Mouse (Mus musculus) forebrain, embryonic 11.5 days (tissue): ENCODE results near the gene Klra4. TPM values are rescaled to one million over a fixed set of nuclear protein-coding genes. Genes with fewer than 3 reads are reported as not detected.
"Not testable (repeated sequence)": the region's sequence is repeated elsewhere in the genome, so short reads cannot be mapped to it uniquely, and the experiment has no call there.

Source experiments
- ATAC-seq: fragments of 200-750 bp; cut with Nextera tagmentation; replicated peaks from 2 replicates; pipeline ENCODE4 v1.8.0; 2017; ENCODE audit warnings: moderate TSS enrichment; ENCODE audit not compliant: low FRiP score
- DNase-seq: peaks from one replicate; pipeline ENCODE4 v3.0.0-alpha.2; 2017; ENCODE audit warnings: low spot score
- H3K27ac ChIP-seq: fragments of 300-500 bp; sonication (generic); 2 replicates; pipeline ENCODE4 v1.5.1; 2014; ENCODE audit warnings: low read depth, low read length
- H3K27me3 ChIP-seq: fragments of 300-500 bp; sonication (generic); 2 replicates; pipeline ENCODE4 v1.6.1; 2014; ENCODE audit warnings: mild to moderate bottlenecking, low read length, mixed read lengths; ENCODE audit not compliant: control insufficient read depth, insufficient read depth
- H3K36me3 ChIP-seq: fragments of 300-500 bp; sonication (generic); 2 replicates; pipeline ENCODE4 v1.6.1; 2014; ENCODE audit warnings: mild to moderate bottlenecking, low read length, moderate library complexity, mixed read lengths; ENCODE audit not compliant: control insufficient read depth, insufficient read depth
- H3K4me1 ChIP-seq: fragments of 300-500 bp; sonication (generic); replicated peaks from 2 replicates; pipeline ENCODE4 v1.6.1; 2014; ENCODE audit warnings: low read length, mixed read lengths; ENCODE audit not compliant: control insufficient read depth, insufficient read depth
- H3K4me2 ChIP-seq: fragments of 300-500 bp; sonication (generic); 2 replicates; pipeline ENCODE4 v1.6.1; 2014; ENCODE audit warnings: low read depth, mild to moderate bottlenecking, low read length, moderate library complexity, mixed read lengths; ENCODE audit not compliant: severe bottlenecking
- H3K4me3 ChIP-seq: fragments of 300-500 bp; sonication (generic); 2 replicates; pipeline ENCODE4 v1.5.1; 2014; ENCODE audit warnings: low read depth, low read length
- H3K9ac ChIP-seq: fragments of 300-500 bp; sonication (generic); 2 replicates; pipeline ENCODE4 v1.6.1; 2014; ENCODE audit warnings: low read length
- H3K9me3 ChIP-seq: fragments of 300-500 bp; sonication (generic); 2 replicates; pipeline ENCODE4 v1.6.1; 2016; ENCODE audit warnings: low read length, mixed read lengths; ENCODE audit not compliant: control insufficient read depth
- WGBS: fragments of 180-500 bp; shearing (Covaris S2); extraction: QIAGEN DNeasy Blood & Tissue Kit; methylation state at CpG from one replicate; pipeline ENCODE4 v1.1.7; 2014; 5-methylcytosine and 5-hydroxymethylcytosine counted together
- polyA plus RNA-seq: library from polyadenylated mRNA; unstranded; fragments of >200 nt; fragmentation: Nextera tagmentation; extraction: Ambion mirVana; gene quantifications from 2 replicates; pipeline ENCODE4 v1.2.1, GENCODE M21; 2014

The Klra4 gene
- polyA plus RNA-seq, result not detected in 2 replicates

- H3K36me3 ChIP-seq, H3K4me2 ChIP-seq, H3K27me3 ChIP-seq, H3K9ac ChIP-seq, H3K4me3 ChIP-seq, H3K27ac ChIP-seq, H3K4me1 ChIP-seq, DNase-seq, ATAC-seq, H3K9me3 ChIP-seq: not testable (repeated sequence)
- 69% methylated on average over 1 of the region's 1 CpGs for WGBS
Measured at GRCm38 (mm10) chr6:130067171-130067570, at the start of gene Klra4. TSS of gene Klra4 (minus strand) at chr6:130067271.

- H3K27me3 ChIP-seq, result no peaks in the 10 kb centered on the region
- no peaks in the 10 kb centered on the region for H3K9me3 ChIP-seq
- no peak overlapping the region for H3K27ac ChIP-seq
- no peak overlapping the region for H3K4me2 ChIP-seq
- WGBS, result 92% methylated on average over 1 of the region's 1 CpGs
- no peak overlapping the region for H3K9ac ChIP-seq
- ATAC-seq (no peak), DNase-seq (no peak)
- no peak overlapping the region for H3K4me3 ChIP-seq
- no peaks in the 10 kb centered on the region for H3K4me1 ChIP-seq
- H3K36me3 ChIP-seq, result no peaks in the 10 kb centered on the region
Measured at GRCm38 (mm10) chr6:130110485-130110884, 43.4 kb upstream of the Klra4 start.

- not testable (repeated sequence) for H3K4me3 ChIP-seq, H3K9me3 ChIP-seq, H3K4me1 ChIP-seq, H3K27ac ChIP-seq, ATAC-seq, H3K27me3 ChIP-seq, DNase-seq, H3K36me3 ChIP-seq, H3K9ac ChIP-seq, H3K4me2 ChIP-seq
- 92% methylated on average over 3 of the region's 3 CpGs for WGBS
Measured at GRCm38 (mm10) chr6:130102743-130103142, 35.7 kb upstream of the Klra4 start.

- H3K36me3 ChIP-seq, result no peaks in the 10 kb centered on the region
- H3K27me3 ChIP-seq, result no peaks in the 10 kb centered on the region
- WGBS, result 76% methylated on average over 5 of the region's 5 CpGs
- DNase-seq, result no peak
- no peak overlapping the region for H3K4me2 ChIP-seq
- H3K9me3 ChIP-seq, result no peaks in the 10 kb centered on the region; the same call in 1 of the 2 replicates
- no peak for ATAC-seq
- no peak overlapping the region for H3K9ac ChIP-seq
- no peaks in the 10 kb centered on the region for H3K4me1 ChIP-seq
- no peak overlapping the region for H3K27ac ChIP-seq
- no peak overlapping the region for H3K4me3 ChIP-seq
Measured at GRCm38 (mm10) chr6:130092336-130092948, 25.4 kb upstream of the Klra4 start.

GRCm38 (mm10) chr6:130065196-130065595 lies 1.9 kb downstream of the Klra4 start:
- no peaks in the 10 kb centered on the region for H3K36me3 ChIP-seq
- no peak overlapping the region for H3K27ac ChIP-seq
- no peaks in the 10 kb centered on the region for H3K9me3 ChIP-seq
- no peak overlapping the region for H3K4me2 ChIP-seq
- no peaks in the 10 kb centered on the region for H3K4me1 ChIP-seq
- no peak overlapping the region for H3K9ac ChIP-seq
- DNase-seq, result no peak
- WGBS, result 83% methylated on average over 5 of the region's 5 CpGs
- H3K4me3 ChIP-seq, result no peak overlapping the region
- H3K27me3 ChIP-seq, result no peaks in the 10 kb centered on the region
- ATAC-seq, result no peak

GRCm38 (mm10) chr6:130035146-130035545 lies 31.9 kb downstream of the Klra4 start:
- not testable (repeated sequence) for H3K9me3 ChIP-seq, H3K4me3 ChIP-seq, ATAC-seq, H3K27ac ChIP-seq, H3K4me1 ChIP-seq, H3K9ac ChIP-seq, H3K36me3 ChIP-seq, DNase-seq, H3K27me3 ChIP-seq, H3K4me2 ChIP-seq
- WGBS, result 60% methylated on average over 4 of the region's 4 CpGs

- H3K36me3 ChIP-seq, H3K27ac ChIP-seq, H3K27me3 ChIP-seq, H3K4me1 ChIP-seq, H3K4me3 ChIP-seq, H3K4me2 ChIP-seq, H3K9me3 ChIP-seq, H3K9ac ChIP-seq, DNase-seq, ATAC-seq: not testable (repeated sequence)
Measured at GRCm38 (mm10) chr6:130031493-130032089, 35.5 kb downstream of the Klra4 start.

GRCm38 (mm10) chr6:130026854-130027253 lies 40.2 kb downstream of the Klra4 start, which contains the start of gene Klra6:
TSS of gene Klra6 (minus strand) at chr6:130026954.
- no peaks in the 10 kb centered on the region for H3K4me1 ChIP-seq
- ATAC-seq (no peak), DNase-seq (no peak)
- H3K4me3 ChIP-seq, result no peak within 1 kb of the TSS
- H3K27me3 ChIP-seq, result no peaks in the 10 kb centered on the region
- WGBS, result 77% methylated on average over 4 of the region's 4 CpGs
- no peak within 1 kb of the TSS for H3K27ac ChIP-seq
- H3K36me3 ChIP-seq, result no peaks in the 10 kb centered on the region
- H3K4me2 ChIP-seq, result no peak within 1 kb of the TSS
- H3K9me3 ChIP-seq, result no peaks in the 10 kb centered on the region
- no peak within 1 kb of the TSS for H3K9ac ChIP-seq
